Mouse (Mus musculus) left cerebral cortex, adult 6 months (tissue): ENCODE results near the gene Tpcn1. TPM values are rescaled to one million over a fixed set of nuclear protein-coding genes. Genes with fewer than 3 reads are reported as not detected.

Experiments used
- long read RNA-seq, 2 experiments: library from polyadenylated mRNA; unstranded; transcript quantifications; one replicate each; pipeline ENCODE4 v2.0.0; 2019 to 2020
- polyA plus RNA-seq: library from polyadenylated mRNA; unstranded; fragments of <200 nt; fragmentation: Nextera tagmentation; gene quantifications from 2 replicates; pipeline ENCODE4 v1.2.3, GENCODE M21; 2021

Tpcn1 gene
- 12.0 and 18.5 TPM in 2 replicates for polyA plus RNA-seq
- long read RNA-seq, experiment 1, partial matches to known transcripts = 4 of 8 reads
- long read RNA-seq, experiment 1, other reads (novel, unspliced or antisense) = 1 of 8 reads
- long read RNA-seq, experiment 2, partial matches to known transcripts = 3 of 10 reads
- long read RNA-seq, experiment 2, other reads (novel, unspliced or antisense) = 6 of 10 reads

DNA sequence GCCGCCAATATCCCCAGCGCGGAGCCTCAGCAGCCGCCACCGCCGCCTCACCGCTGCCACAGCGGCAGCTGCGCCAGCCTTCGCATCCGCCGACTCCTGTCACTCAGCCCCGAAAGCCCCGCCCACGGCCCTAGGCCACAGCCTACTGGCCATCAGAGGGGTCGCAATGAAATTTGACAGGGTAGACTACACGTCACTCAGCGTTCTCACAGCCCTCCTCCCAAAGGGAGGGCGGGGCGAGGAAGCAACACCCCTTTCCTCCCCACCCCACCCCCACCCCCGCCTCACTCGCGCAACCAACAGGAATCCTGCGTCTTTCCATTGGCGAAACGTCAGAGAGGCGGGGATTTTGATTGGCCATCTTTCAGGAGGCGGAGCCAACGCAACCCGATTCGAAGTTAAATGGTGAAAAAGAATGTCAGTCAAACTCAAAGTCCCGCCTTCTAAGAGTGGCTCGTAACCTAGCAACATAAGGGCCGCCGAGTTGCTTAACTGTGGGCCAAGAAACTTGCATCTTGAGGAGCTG is at the start of gene Tpcn1, which contains the start of gene Iqcd:
Gene Tpcn1, minus strand, starts transcription at position 105 of the 526 bp plus-strand sequence.
Gene Iqcd, plus strand, starts transcription at position 448 of the 526 bp plus-strand sequence.

GRCm38 (mm10) chr5:120634131-120634530 is 45.7 kb upstream of the Tpcn1 start, which contains the start of gene Cfap73:
Gene Cfap73 (minus strand): TSS chr5:120634235.

DNA sequence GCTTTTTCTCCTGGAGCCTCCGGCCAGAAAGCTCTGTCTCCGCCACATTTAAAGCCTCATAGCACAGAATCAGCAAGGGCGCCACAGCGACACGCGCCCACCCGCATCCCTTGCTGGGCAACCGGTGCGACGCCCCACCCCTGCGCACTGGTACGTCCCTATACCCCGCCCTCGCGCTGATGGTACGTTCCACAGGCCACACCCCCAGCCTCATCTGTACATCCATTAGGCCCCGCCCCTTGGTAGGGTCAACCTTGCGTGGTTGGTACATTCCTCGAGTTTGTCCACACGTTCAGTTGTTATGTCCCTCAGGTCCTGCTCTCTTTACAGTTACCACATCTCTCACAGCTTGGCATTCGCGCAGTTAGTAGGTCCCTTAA is 24.0 kb upstream of the Tpcn1 start, which contains the start of the genes Rita1 and Ddx54:
Gene Rita1, minus strand, starts transcription at position 148 of the 380 bp plus-strand sequence.
Gene Ddx54, plus strand, starts transcription at position 298 of the 380 bp plus-strand sequence.

DNA sequence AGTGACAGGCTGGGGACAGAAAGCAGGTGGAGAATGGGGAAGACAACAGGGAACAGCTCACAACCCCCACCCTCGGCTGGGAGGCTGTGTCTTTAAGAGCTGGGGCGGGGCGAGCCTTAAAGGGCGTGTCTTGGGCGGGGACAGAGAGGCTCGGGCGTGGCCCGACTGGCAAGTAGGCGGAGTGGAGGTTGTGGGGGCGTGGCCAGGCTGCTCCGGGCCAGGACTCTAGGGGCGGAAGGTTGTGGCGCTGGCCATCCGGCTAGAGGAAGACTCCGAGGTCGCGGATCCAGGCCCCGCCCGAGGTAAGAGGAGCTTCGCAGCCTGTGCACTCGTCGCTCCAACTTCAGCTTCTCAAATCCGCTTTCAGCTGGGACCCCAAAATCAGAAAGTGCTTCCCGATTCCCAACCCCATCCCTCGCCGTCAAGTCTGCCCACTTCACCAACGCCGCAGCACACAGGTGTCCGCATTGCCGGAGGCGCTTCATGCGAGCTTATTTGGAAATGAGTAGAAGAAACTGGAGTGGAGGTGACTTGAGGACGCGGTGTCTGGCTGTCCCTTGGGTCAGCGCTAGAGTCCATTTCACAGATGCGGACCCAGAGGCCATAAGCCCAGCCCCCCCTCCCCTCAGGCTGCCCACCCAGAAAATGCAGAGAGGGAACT is 77.4 kb downstream of the Tpcn1 start, which contains the start of gene Slc8b1:
Gene Slc8b1, plus strand, starts transcription at position 187 of the 661 bp plus-strand sequence.

DNA sequence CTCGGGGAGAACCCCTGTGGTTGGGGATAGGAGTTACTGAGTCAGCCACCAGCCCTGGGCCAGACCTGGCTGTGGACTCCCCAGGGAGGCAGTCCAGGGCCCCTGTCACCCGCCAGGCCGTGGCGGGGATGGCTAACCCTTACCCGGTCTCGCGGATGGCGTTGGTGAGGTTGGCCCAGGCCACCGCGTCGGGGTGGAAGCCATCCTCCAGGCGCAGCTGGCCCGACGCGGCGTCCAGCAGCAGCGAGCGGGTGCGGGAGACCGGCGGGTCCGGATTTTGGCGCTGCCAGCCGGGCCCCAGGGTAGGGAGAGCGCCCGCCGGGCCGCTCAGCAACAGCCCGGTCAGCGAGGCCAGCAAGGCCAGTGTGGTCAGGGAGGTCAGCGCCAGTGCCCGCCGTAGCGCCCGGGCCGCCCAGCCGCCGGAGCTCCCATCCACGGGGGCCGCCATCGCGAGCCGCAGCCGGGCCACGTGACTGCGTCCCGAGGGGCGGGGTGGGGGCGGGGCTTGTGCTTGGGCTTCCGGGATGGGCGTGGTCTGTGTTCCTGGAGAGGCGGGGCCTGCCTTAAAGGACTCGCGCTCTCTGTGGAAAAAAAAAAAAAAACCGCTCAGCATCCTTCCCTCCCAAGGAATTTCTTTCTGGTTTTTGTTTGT is 85.2 kb downstream of the Tpcn1 start, which contains the start of gene Plbd2:
Gene Plbd2, minus strand, starts transcription at position 482 of the 652 bp plus-strand sequence.

Other genes with a start within 250 kb of the Tpcn1 start
- gene Lhx5, start 157.0 kb downstream of the Tpcn1 start, polyA plus RNA-seq = not detected in 2 replicates
- 9.4 and 12.7 TPM in 2 replicates for gene Sdsl, start 115.9 kb downstream of the Tpcn1 start, polyA plus RNA-seq
- 0.30 and 0.61 TPM in 2 replicates for gene Sds, start 112.1 kb downstream of the Tpcn1 start, polyA plus RNA-seq
- gene Plbd2, start 85.0 kb downstream of the Tpcn1 start, polyA plus RNA-seq = 15.8 and 29.7 TPM in 2 replicates
- gene Slc8b1, start 77.5 kb downstream of the Tpcn1 start, polyA plus RNA-seq = 2.6 and 4.2 TPM in 2 replicates
- 0.56 and 0.75 TPM in 2 replicates for gene Iqcd, start 343 bp upstream of the Tpcn1 start, polyA plus RNA-seq
- gene Rita1, start 23.9 kb upstream of the Tpcn1 start, polyA plus RNA-seq = 24.2 and 29.9 TPM in 2 replicates
- gene Ddx54, start 24.1 kb upstream of the Tpcn1 start, polyA plus RNA-seq = 17.3 and 18.3 TPM in 2 replicates
- not detected in 2 replicates for gene Cfap73, start 45.6 kb upstream of the Tpcn1 start, polyA plus RNA-seq
- 39.3 and 44.9 TPM in 2 replicates for gene Rasal1, start 60.1 kb upstream of the Tpcn1 start, polyA plus RNA-seq
- gene Dtx1, start 123.3 kb upstream of the Tpcn1 start, polyA plus RNA-seq = 20.8 and 24.2 TPM in 2 replicates
- 0.06 and 0.13 TPM in 2 replicates for gene Oas2, start 161.2 kb upstream of the Tpcn1 start, polyA plus RNA-seq
- gene Oas3, start 189.0 kb upstream of the Tpcn1 start, polyA plus RNA-seq = 0.04 and 0.10 TPM in 2 replicates
- not detected in 2 replicates for gene Oas1e, start 206.9 kb upstream of the Tpcn1 start, polyA plus RNA-seq
- gene Oas1c, start 223.8 kb upstream of the Tpcn1 start, polyA plus RNA-seq = 0.45 and 0.86 TPM in 2 replicates